Mouse (Mus musculus) spleen, adult 2 months (tissue): ENCODE data around the gene Tmem266.

Source experiments
- CTCF ChIP-seq: fragments of 200-500 bp; IDR thresholded peaks from 2 replicates; pipeline ENCODE4 v1.5.1; 2011; ENCODE audit warnings: mild to moderate bottlenecking, inconsistent platforms; ENCODE audit not compliant: insufficient read depth, insufficient read length, insufficient replicate concordance; ENCODE audit errors: extremely low read depth
- POLR2A ChIP-seq: fragments of 200-500 bp; IDR thresholded peaks from 2 replicates; pipeline ENCODE4 v1.6.1; 2011; ENCODE audit warnings: low read depth, low read length, inconsistent platforms

- TF ChIP-seq POLR2A (no peak), CTCF (no peak)
Observed at GRCm38 (mm10) chr9:55449108-55449507, 122.4 kb downstream of the Tmem266 start.
